Mouse (Mus musculus): ENCODE results near the gene Chrm1. TPM values are rescaled to one million over a fixed set of nuclear protein-coding genes. Genes with fewer than 3 reads are reported as not detected.

Chrm1 gene
- polyA plus RNA-seq, 1 experiment from 2014 or later: 0.19 TPM

- H3K4me2 ChIP-seq (ENCODE audit: low read depth, low read length): no peak overlapping the region
- no peak for ATAC-seq (ENCODE audit: low read depth)
Measured at GRCm38 (mm10) chr19:8673336-8674063, 9.9 kb downstream of the Chrm1 start.

DNA sequence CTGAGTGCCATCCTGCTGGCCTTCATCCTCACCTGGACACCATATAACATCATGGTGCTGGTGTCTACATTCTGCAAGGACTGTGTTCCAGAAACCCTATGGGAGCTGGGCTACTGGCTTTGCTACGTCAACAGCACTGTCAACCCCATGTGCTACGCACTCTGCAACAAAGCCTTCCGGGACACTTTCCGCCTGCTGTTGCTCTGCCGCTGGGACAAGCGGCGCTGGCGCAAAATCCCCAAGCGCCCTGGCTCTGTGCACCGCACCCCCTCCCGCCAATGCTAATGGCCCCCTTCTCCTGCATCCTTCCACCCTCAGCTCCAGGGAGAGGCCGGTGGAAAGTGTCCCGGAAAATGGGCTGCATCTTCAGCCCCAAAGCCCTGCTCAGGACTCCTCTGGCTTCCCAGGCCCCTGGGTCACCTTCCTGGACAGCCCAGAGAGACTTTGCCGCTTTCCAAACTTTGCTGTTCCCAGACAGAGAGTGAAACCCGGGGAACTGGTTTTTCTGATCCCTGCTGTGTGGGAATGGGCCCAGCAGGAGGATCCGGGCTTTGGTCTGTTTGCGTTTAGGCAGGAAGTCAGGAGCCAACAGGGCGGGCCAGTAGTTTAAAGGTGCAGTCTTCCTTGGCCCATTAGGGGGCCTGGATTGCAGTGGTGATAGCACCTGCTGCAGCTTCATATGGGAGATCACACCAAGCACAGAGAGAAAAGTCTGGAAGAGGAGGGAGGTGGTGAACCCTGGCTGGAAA is 15.6 kb downstream of the Chrm1 start:
- Histone ChIP-seq H3K27ac (ENCODE audit: low read depth, low read length) (no peak overlapping the region), H3K27me3 (ENCODE audit: control insufficient read depth, insufficient read depth, low read length) (no peaks in the 10 kb centered on the region), H3K9me3 (ENCODE audit: control insufficient read depth, low read length) (no peaks in the 10 kb centered on the region), H3K4me1 (ENCODE audit: control insufficient read depth, insufficient read depth, low read length) (no peaks in the 10 kb centered on the region), H3K9ac (replicated peaks; ENCODE audit: low read depth, low read length) (no peak overlapping the region), H3K36me3 (ENCODE audit: control insufficient read depth, insufficient read depth, low read length) (no peaks in the 10 kb centered on the region), H3K4me2 (ENCODE audit: low read depth, low read length) (no peak overlapping the region), H3K4me3 (ENCODE audit: low read depth, low read length) (no peak overlapping the region)
- 27% methylated on average over 18 of the region's 18 CpGs for WGBS
- no peak for ATAC-seq (ENCODE audit: low read depth)

More at GRCm38 (mm10) chr19:8673336-8674063, 9.9 kb downstream of the Chrm1 start:
- H3K27me3 ChIP-seq (ENCODE audit: control insufficient read depth, insufficient read depth, low read length): no peaks in the 10 kb centered on the region
- no peak overlapping the region for H3K4me3 ChIP-seq (ENCODE audit: low read depth, low read length)
- H3K36me3 ChIP-seq (ENCODE audit: control insufficient read depth, insufficient read depth, low read length): no peaks in the 10 kb centered on the region
- H3K9me3 ChIP-seq (ENCODE audit: control insufficient read depth, low read length): no peaks in the 10 kb centered on the region
- WGBS: 79% methylated on average over 9 of the region's 9 CpGs
- H3K4me1 ChIP-seq (ENCODE audit: control insufficient read depth, insufficient read depth, low read length): no peaks in the 10 kb centered on the region
- no peak overlapping the region for H3K9ac ChIP-seq (replicated peaks; ENCODE audit: low read depth, low read length)
- H3K27ac ChIP-seq (ENCODE audit: low read depth, low read length): no peak overlapping the region

- Histone ChIP-seq H3K27me3 (ENCODE audit: control insufficient read depth, insufficient read depth, low read length) (no peaks in the 10 kb centered on the region), H3K4me3 (ENCODE audit: low read depth, low read length) (no peak overlapping the region), H3K36me3 (ENCODE audit: control insufficient read depth, insufficient read depth, low read length) (no peaks in the 10 kb centered on the region), H3K9ac (replicated peaks; ENCODE audit: low read depth, low read length) (no peak overlapping the region), H3K9me3 (ENCODE audit: control insufficient read depth, low read length) (no peaks in the 10 kb centered on the region), H3K4me2 (ENCODE audit: low read depth, low read length) (no peak overlapping the region), H3K27ac (ENCODE audit: low read depth, low read length) (no peak overlapping the region), H3K4me1 (ENCODE audit: control insufficient read depth, insufficient read depth, low read length) (no peaks in the 10 kb centered on the region)
- no peak for ATAC-seq (ENCODE audit: low read depth)
- WGBS: 93% methylated on average over 4 of the region's 4 CpGs
Measured at GRCm38 (mm10) chr19:8681633-8682362, 18.2 kb downstream of the Chrm1 start.

- no peak overlapping the region for H3K9ac ChIP-seq (replicated peaks; ENCODE audit: low read depth, low read length)
- H3K4me3 ChIP-seq (ENCODE audit: low read depth, low read length): no peak overlapping the region
- 2% methylated on average over 3 of the region's 3 CpGs for WGBS
- no peaks in the 10 kb centered on the region for H3K27me3 ChIP-seq (ENCODE audit: control insufficient read depth, insufficient read depth, low read length)
- no peak overlapping the region for H3K27ac ChIP-seq (ENCODE audit: low read depth, low read length)
- no peaks in the 10 kb centered on the region for H3K4me1 ChIP-seq (ENCODE audit: control insufficient read depth, insufficient read depth, low read length)
- H3K9me3 ChIP-seq (ENCODE audit: control insufficient read depth, low read length): no peaks in the 10 kb centered on the region
- H3K4me2 ChIP-seq (ENCODE audit: low read depth, low read length): no peak overlapping the region
- H3K36me3 ChIP-seq (ENCODE audit: control insufficient read depth, insufficient read depth, low read length): no peaks in the 10 kb centered on the region
- peak; percentile 85 for ATAC-seq (ENCODE audit: low read depth)
Measured at GRCm38 (mm10) chr19:8682996-8683395, 19.4 kb downstream of the Chrm1 start.

GRCm38 (mm10) chr19:8683627-8684026 is 20.0 kb downstream of the Chrm1 start:
- Histone ChIP-seq H3K27ac (ENCODE audit: low read depth, low read length) (no peak overlapping the region), H3K4me3 (ENCODE audit: low read depth, low read length) (no peak overlapping the region), H3K27me3 (ENCODE audit: control insufficient read depth, insufficient read depth, low read length) (no peaks in the 10 kb centered on the region), H3K9me3 (ENCODE audit: control insufficient read depth, low read length) (no peaks in the 10 kb centered on the region), H3K36me3 (ENCODE audit: control insufficient read depth, insufficient read depth, low read length) (no peaks in the 10 kb centered on the region), H3K4me1 (ENCODE audit: control insufficient read depth, insufficient read depth, low read length) (no peaks in the 10 kb centered on the region), H3K4me2 (ENCODE audit: low read depth, low read length) (no peak overlapping the region), H3K9ac (replicated peaks; ENCODE audit: low read depth, low read length) (no peak overlapping the region)
- no peak for ATAC-seq (ENCODE audit: low read depth)
- WGBS: 83% methylated on average over 2 of the region's 2 CpGs

DNA sequence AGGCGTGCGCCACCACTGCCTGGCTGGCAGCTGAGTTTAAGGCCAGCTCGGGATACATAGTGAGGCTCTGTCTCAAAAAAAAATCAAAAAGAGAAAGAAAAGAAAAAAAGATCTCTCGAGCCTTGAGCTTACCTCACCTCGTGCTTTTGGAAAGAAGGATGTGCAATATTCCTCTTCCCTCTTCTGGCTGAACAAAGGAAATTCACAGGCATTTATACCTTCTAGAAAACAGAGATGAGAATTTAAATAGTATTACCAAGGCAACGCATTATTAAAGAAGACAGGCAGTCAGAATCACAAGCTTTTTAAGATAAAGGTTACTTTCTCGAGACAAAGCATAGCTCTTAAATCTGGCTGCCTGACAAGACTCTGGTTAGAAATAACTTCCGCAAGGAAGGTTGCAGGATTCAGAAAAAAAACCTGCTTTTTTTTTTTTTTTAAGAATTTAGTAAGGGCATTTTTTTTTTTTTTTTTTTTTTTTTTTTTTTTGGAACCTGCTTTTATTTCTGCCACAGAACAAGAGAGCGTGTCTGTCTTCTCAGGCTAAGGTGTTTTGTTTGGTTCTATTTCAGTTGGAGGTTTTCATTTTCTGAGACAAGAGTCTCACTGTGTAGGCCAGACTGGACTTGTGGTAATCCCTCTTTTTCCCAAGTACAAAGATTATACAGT is 28.4 kb downstream of the Chrm1 start:
- no peak for ATAC-seq (ENCODE audit: low read depth)
- H3K4me1 ChIP-seq (ENCODE audit: control insufficient read depth, insufficient read depth, low read length): no peaks in the 10 kb centered on the region
- no peak overlapping the region for H3K4me2 ChIP-seq (ENCODE audit: low read depth, low read length)
- H3K9me3 ChIP-seq (ENCODE audit: control insufficient read depth, low read length): no peaks in the 10 kb centered on the region
- H3K27me3 ChIP-seq (ENCODE audit: control insufficient read depth, insufficient read depth, low read length): no peaks in the 10 kb centered on the region
- H3K36me3 ChIP-seq (ENCODE audit: control insufficient read depth, insufficient read depth, low read length): no peaks in the 10 kb centered on the region
- 51% methylated on average over 9 of the region's 9 CpGs for whole genome bisulfite sequencing
- no peak overlapping the region for H3K9ac ChIP-seq (replicated peaks; ENCODE audit: low read depth, low read length)
- H3K27ac ChIP-seq (ENCODE audit: low read depth, low read length): no peak overlapping the region
- no peak overlapping the region for H3K4me3 ChIP-seq (ENCODE audit: low read depth, low read length)

- Histone ChIP-seq H3K4me1 (ENCODE audit: control insufficient read depth, insufficient read depth, low read length) (no peaks in the 10 kb centered on the region), H3K9ac (replicated peaks; ENCODE audit: low read depth, low read length) (no peak overlapping the region), H3K4me3 (ENCODE audit: low read depth, low read length) (no peak overlapping the region), H3K36me3 (ENCODE audit: control insufficient read depth, insufficient read depth, low read length) (no peaks in the 10 kb centered on the region), H3K4me2 (ENCODE audit: low read depth, low read length) (no peak overlapping the region), H3K27me3 (ENCODE audit: control insufficient read depth, insufficient read depth, low read length) (no peaks in the 10 kb centered on the region), H3K27ac (ENCODE audit: low read depth, low read length) (no peak overlapping the region), H3K9me3 (ENCODE audit: control insufficient read depth, low read length) (no peaks in the 10 kb centered on the region)
- WGBS: 60% methylated on average over 5 of the region's 5 CpGs
- no peak for ATAC-seq (ENCODE audit: low read depth)
Measured at GRCm38 (mm10) chr19:8692740-8693139, 29.2 kb downstream of the Chrm1 start.

GRCm38 (mm10) chr19:8695330-8695729 is 31.7 kb downstream of the Chrm1 start:
- no peaks in the 10 kb centered on the region for H3K27me3 ChIP-seq (ENCODE audit: control insufficient read depth, insufficient read depth, low read length)
- no peak overlapping the region for H3K4me2 ChIP-seq (ENCODE audit: low read depth, low read length)
- 66% methylated on average over 6 of the region's 6 CpGs for WGBS
- no peaks in the 10 kb centered on the region for H3K4me1 ChIP-seq (ENCODE audit: control insufficient read depth, insufficient read depth, low read length)
- H3K36me3 ChIP-seq (ENCODE audit: control insufficient read depth, insufficient read depth, low read length): no peaks in the 10 kb centered on the region
- no peak overlapping the region for H3K4me3 ChIP-seq (ENCODE audit: low read depth, low read length)
- H3K9ac ChIP-seq (replicated peaks; ENCODE audit: low read depth, low read length): no peak overlapping the region
- no peak for ATAC-seq (ENCODE audit: low read depth)
- H3K27ac ChIP-seq (ENCODE audit: low read depth, low read length): no peak overlapping the region
- H3K9me3 ChIP-seq (ENCODE audit: control insufficient read depth, low read length): no peaks in the 10 kb centered on the region
